Mouse (Mus musculus) activated CD4-positive, CD25-positive, alpha-beta regulatory T cell, adult 9 weeks (primary cell): ENCODE data around the gene Zfp428. TPM values are rescaled to one million over a fixed set of nuclear protein-coding genes. Genes with fewer than 3 reads are reported as not detected.

Experiments used
- polyA plus RNA-seq: library from polyadenylated mRNA; unstranded; fragments of 100-300 nt; shearing (Covaris generic); gene quantifications from one replicate; pipeline ENCODE4 v1.2.1, GENCODE M21; 2017

The Zfp428 gene
- 1.1 TPM for polyA plus RNA-seq

DNA sequence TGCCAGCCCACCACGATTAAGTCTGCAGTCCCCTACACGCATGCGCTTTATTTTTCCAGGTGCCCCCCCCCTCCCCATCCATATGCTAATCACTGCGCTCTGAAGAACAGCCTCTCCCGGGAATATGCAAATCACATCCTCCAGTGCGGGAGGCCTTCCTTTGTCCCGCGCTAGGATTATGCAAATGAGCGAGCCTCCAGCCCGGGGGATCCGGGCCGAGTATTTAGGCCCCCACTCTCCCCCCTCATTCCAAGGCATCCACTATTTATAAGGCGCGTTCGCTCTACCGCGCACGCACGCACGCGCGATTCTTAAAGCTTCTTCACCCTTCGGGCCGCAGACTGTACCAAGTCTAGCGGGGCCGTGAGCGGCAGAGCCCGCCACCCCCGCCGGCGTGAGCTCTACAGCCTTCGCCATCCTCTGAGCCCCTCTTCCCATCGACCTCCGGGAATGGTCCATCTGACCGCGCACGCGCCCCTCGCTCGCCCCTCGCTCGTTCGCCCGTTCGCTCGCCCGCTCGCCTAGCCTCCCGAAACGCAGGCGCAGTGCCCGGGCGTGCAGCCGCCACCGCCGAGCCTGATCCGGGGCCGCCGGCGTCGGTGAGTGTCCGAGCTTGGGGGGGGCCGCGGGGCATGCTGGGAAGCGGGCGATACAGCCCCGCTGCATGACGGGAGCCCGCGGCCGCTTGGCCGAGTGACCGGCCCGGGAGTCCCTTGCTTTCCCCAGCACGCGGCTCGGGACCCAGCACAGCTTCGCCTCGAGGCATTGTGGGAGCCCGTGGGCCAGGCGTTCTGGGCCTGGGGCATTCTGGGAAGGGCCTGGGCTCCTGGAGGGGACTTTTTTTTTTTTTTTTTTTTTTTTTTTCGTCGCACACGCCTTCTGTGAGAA, at the start of gene Zfp428:
Gene Zfp428 (plus strand): TSS at position 169 of the 888 bp plus-strand sequence.

DNA sequence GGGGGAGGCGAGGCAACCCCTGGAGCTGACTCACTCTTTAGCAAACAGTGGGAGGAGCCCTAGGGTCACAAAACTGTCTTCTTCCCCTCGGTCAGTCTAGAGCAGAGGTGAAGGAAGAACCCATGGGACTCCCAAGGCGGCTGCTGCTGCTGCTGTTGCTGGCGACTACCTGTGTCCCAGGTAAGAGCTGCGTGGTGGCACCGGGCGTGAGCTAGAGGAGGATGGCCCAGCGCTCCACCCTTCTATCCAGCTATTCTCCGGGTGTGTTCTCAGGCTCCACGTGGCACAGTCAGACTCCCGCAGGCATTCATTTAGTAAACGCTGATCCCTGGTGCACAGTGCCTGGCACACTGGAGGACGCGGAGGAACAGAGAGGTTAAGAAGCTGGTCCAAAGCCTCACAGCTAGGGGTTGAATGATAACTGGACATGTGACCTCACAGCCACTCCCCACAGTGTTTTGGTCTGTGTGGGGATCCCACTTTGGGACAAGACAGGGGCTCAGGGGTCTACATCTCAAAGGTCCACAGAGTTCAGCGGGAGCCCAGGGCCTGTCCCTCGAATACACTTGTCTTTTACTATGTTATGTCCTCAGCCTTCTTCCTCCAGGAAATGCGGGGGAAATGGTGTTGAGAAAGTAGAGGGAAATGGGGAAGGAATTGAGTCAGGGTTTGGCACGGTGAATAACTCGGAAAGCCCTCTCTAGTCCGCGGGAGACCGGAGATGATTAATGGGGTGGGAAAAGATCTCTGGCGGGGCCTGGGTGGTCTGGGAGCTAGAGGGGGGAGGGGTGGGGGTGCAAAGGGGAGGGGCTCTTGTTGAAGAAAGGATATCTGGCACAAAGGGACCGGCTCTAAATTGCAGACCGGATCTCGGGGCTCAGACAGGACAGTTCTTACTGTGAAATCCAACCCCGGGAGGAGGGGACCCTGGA, 44.2 kb upstream of the Zfp428 start, which contains the start of gene Plaur:
Gene Plaur (plus strand): TSS at position 97 of the 932 bp plus-strand sequence.

DNA sequence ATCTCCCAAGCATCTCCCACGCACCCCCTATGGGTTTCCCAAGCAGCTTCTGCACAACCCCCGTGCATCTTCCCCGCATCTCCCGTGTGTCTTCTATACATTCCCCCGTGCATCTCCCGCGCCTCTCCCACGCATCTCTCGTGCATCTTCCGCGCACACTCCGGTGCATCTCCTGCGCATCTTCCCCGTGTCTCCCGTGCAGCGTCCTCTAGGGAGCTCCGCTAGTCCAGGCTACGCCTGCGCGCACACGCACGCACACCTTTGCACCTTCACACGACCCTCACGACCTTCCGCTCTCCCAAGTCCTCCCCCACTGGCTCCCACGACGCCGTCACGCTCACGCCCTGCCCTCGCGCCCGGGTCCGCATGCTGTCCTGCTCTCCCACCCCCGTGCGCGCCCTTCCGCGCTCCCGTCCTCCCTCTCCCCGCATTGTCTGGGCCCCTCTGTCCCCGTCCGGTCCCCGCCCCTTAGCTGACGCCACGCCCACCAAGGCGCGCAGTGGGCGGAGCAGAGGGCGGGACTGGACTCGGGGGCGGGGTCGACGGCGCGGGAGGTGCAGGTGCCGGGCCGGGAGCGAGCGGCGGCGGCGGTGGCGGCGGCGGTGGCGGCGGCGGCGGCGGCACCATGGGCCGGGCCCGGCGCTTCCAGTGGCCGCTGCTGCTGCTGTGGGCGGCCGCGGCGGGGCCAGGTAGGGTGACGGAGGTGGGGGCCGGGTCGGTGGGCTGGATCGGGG, 25.2 kb upstream of the Zfp428 start, which contains the start of gene Cadm4:
Gene Cadm4 (plus strand): TSS at position 550 of the 734 bp plus-strand sequence.

DNA sequence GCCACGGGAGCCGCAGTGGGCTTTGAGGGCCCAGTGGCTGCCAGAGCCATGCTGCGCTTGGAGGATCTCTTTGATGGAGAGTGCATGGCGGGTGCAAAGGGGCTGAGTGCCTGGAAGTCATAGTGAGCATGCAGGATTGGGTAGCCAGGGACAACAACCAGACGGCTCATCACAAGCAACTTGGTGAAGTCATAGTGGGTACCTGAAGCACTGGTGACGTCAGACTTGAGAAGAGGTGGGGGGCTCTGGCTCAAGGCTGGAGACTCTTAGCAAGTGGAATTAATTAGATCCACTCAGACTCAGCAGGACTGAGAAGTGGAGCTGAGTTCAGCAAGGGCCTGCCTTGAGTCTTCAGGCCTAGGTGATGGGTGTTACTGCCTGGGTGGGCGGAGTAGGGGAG, 5.5 kb downstream of the Zfp428 start, which contains the start of gene AC161166.1:
Gene AC161166.1 (minus strand): TSS at position 101 of the 400 bp plus-strand sequence.

DNA sequence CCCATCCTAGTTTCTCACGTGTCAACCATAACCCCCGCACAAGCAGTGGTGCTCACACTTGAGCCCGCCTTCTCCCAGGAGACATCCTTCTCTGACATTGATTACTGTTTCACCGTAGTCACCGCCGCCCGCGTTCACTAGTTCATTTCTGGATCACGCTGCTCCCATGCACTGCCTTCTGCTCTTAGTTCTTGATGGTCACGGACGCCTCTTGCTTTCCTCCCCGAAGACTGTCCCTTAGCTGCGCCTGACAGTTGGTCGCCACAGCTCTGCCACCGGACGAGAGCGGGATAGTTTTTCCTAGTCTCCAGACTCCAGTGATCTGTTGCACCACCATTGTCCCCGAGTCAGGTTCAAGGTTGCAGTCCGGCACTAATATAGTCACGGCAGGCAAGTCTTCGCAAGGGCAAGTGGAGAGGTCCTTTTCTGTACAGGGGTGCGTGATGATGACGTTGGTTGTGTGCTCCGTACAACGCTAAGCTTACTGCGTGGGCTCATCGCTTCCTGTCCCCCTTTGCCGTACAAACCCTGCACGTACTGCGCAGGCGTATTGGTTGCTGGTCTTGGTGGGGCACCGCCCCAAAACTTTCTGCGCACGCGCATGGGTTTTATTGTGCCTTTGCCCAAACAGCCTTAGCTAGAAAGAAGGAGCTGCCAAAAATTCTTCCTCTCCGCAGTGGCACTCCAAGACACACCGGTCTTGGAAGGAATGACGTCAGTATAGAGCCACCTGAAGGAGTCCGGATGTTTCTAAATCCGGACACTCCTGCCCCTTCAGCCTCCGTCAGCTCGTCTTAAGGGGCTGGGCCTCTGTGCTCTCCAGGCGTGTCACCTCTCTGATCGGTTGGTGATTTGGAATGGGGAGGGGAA, 23.5 kb downstream of the Zfp428 start, which contains the start of gene Irgq:
Gene Irgq (plus strand): TSS at position 628 of the 870 bp plus-strand sequence.

DNA sequence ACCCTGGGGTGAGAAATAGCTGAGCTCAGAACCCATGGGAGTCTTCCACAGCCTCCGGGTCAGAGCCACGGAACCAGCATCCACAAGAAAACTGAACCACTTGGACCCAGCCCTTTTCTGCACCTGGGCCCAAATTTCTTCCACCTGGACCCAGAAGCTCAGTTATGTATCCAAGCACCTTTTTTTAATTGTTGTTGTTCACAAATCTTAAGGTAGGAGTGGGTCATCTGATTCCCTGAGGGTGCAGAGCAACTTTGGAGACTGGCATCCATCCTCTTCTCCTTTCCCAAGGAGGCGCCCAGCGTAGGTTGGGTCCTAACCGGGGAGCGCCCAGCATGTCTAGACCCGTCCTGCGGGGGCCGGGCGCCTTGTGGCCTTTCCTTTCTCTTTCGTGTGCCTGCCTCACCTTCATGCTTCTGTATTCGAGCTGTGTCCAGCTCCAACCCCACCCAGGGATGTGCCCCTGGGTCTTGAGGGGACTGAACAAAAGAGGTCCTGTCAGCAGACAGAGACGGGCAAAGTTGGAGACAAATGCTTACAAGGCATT, 39.3 kb downstream of the Zfp428 start, which contains the start of the genes Pinlyp and Xrcc1:
Gene Pinlyp (minus strand): TSS at position 51 of the 547 bp plus-strand sequence.
Gene Xrcc1 (plus strand): TSS at position 222 of the 547 bp plus-strand sequence.

Other genes with a start within 250 kb of the Zfp428 start
- gene Zfp93, start 236.6 kb upstream of the Zfp428 start, polyA plus RNA-seq, result 4.7 TPM
- gene Zfp61, start 205.8 kb upstream of the Zfp428 start, polyA plus RNA-seq, result 27.2 TPM
- gene Zfp94, start 190.3 kb upstream of the Zfp428 start, polyA plus RNA-seq, result 13.6 TPM
- gene Tescl, start 173.1 kb upstream of the Zfp428 start, polyA plus RNA-seq, result not detected
- not detected for gene Lypd5, start 157.8 kb upstream of the Zfp428 start, polyA plus RNA-seq
- gene Kcnn4, start 136.7 kb upstream of the Zfp428 start, polyA plus RNA-seq, result 147 TPM
- gene Smg9, start 107.4 kb upstream of the Zfp428 start, polyA plus RNA-seq, result 50.9 TPM
- 0.40 TPM for gene Irgc1, start 54.7 kb upstream of the Zfp428 start, polyA plus RNA-seq
- 1.0 TPM for gene Plaur, start 44.5 kb upstream of the Zfp428 start, polyA plus RNA-seq
- not detected for gene Cadm4, start 25.0 kb upstream of the Zfp428 start, polyA plus RNA-seq
- not detected for gene AC161166.1, start 5.4 kb downstream of the Zfp428 start, polyA plus RNA-seq
- gene Irgq, start 23.7 kb downstream of the Zfp428 start, polyA plus RNA-seq, result 1.2 TPM
- not detected for gene Pinlyp, start 39.1 kb downstream of the Zfp428 start, polyA plus RNA-seq
- 66.9 TPM for gene Xrcc1, start 39.3 kb downstream of the Zfp428 start, polyA plus RNA-seq
- gene Ethe1, start 80.5 kb downstream of the Zfp428 start, polyA plus RNA-seq, result 16.0 TPM
- 0.13 TPM for gene Zfp575, start 80.6 kb downstream of the Zfp428 start, polyA plus RNA-seq
- gene Phldb3, start 103.8 kb downstream of the Zfp428 start, polyA plus RNA-seq, result 1.4 TPM
- not detected for gene Lypd3, start 129.5 kb downstream of the Zfp428 start, polyA plus RNA-seq
- gene Tex101, start 169.7 kb downstream of the Zfp428 start, polyA plus RNA-seq, result not detected
- not detected for gene BC049730, start 202.2 kb downstream of the Zfp428 start, polyA plus RNA-seq
- not detected for gene Gm4763, start 219.9 kb downstream of the Zfp428 start, polyA plus RNA-seq